Mouse (Mus musculus) forebrain, embryonic 10.5 days (tissue): ENCODE measurements at regions not wholly inside any gene's neighbourhood (a gene's known extent, or its start where the extent isn't known, plus 50 kb on each side); places are given as distances from the start of the nearest gene placed in this dataset.
A peak's percentile ranks its signal among the peaks of the same experiment; 100 is the strongest.

Source experiments
- DNase-seq: peaks from one replicate; pipeline ENCODE4 v3.0.0-alpha.2; 2017; ENCODE audit warnings: low spot score; ENCODE audit errors: extremely low spot score
- H3K27ac ChIP-seq: fragments of 300-500 bp; sonication (generic); 2 replicates; pipeline ENCODE4 v1.5.1; 2016; ENCODE audit warnings: mild to moderate bottlenecking
- H3K27me3 ChIP-seq: fragments of 300-500 bp; sonication (generic); 2 replicates; pipeline ENCODE4 v1.6.1; 2016; ENCODE audit warnings: mild to moderate bottlenecking; ENCODE audit not compliant: poor library complexity, severe bottlenecking
- H3K36me3 ChIP-seq: fragments of 300-500 bp; sonication (generic); replicated peaks from 2 replicates; pipeline ENCODE4 v1.6.1; 2016; ENCODE audit warnings: mild to moderate bottlenecking, moderate library complexity
- H3K4me1 ChIP-seq: fragments of 300-500 bp; sonication (generic); 2 replicates; pipeline ENCODE4 v1.6.1; 2016
- H3K4me3 ChIP-seq: fragments of 300-500 bp; sonication (generic); 2 replicates; pipeline ENCODE4 v1.5.1; 2016; ENCODE audit warnings: mild to moderate bottlenecking, moderate library complexity
- H3K9me3 ChIP-seq: fragments of 300-500 bp; sonication (generic); 2 replicates; pipeline ENCODE4 v1.6.1; 2016; ENCODE audit warnings: mild to moderate bottlenecking, moderate library complexity
- WGBS: fragments of 180-500 bp; shearing (Covaris S2); methylation state at CpG from one replicate; pipeline ENCODE4 v1.1.7; 2016; 5-methylcytosine and 5-hydroxymethylcytosine counted together

DNA sequence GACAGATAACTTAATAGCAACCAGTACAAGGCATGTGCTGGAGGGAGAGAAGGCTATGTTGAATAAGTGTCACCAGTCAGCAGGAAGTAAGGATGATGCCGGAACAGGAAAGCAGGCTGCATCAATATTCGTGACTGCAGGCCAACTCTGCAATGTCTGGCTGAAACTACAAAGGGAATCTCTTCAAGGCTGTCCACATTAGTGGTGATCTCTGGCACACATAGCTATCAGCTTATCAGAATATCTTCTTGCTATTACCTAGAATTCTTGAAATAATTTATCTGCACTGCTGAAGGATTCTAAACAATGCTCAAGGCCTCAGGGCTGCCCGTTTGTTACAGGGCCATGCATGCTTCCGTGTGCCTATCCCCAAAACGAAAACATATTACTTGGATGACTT is 596.9 kb upstream of the Map3k7 start:
- no peaks in the 10 kb centered on the region for H3K27me3 ChIP-seq
- no peaks in the 10 kb centered on the region for H3K9me3 ChIP-seq
- no peaks in the 10 kb centered on the region for H3K4me1 ChIP-seq
- no peak overlapping the region for H3K27ac ChIP-seq
- no peak for DNase-seq
- 91% methylated on average over 5 of the region's 5 CpGs for WGBS
- H3K36me3 ChIP-seq = no peaks in the 10 kb centered on the region
- H3K4me3 ChIP-seq = no peak overlapping the region

DNA sequence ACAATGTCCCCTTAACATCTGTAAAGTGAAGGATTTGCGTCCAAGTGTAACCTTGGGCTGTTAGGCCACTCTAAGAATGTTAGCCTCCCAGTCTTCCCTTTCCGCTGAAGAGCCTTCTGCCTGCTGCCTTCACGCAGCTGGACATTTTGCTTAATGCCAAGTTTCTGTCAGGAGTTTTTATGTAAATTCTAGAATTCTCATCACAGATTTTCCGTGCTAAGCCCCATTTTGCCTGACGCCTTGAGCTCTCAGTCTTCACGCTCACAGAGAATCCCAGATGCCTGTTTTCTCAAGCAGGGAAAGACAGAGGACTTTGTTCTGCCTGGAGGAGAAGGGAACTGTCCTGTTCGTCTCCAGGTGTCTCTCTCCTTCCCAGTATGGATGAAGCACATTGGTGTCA is 593.8 kb upstream of the Map3k7 start:
- H3K27ac ChIP-seq = no peak overlapping the region
- no peaks in the 10 kb centered on the region for H3K4me1 ChIP-seq
- no peaks in the 10 kb centered on the region for H3K36me3 ChIP-seq
- H3K4me3 ChIP-seq = no peak overlapping the region
- H3K9me3 ChIP-seq = no peaks in the 10 kb centered on the region
- no peak for DNase-seq
- no peaks in the 10 kb centered on the region for H3K27me3 ChIP-seq
- WGBS = 87% methylated on average over 7 of the region's 7 CpGs

DNA sequence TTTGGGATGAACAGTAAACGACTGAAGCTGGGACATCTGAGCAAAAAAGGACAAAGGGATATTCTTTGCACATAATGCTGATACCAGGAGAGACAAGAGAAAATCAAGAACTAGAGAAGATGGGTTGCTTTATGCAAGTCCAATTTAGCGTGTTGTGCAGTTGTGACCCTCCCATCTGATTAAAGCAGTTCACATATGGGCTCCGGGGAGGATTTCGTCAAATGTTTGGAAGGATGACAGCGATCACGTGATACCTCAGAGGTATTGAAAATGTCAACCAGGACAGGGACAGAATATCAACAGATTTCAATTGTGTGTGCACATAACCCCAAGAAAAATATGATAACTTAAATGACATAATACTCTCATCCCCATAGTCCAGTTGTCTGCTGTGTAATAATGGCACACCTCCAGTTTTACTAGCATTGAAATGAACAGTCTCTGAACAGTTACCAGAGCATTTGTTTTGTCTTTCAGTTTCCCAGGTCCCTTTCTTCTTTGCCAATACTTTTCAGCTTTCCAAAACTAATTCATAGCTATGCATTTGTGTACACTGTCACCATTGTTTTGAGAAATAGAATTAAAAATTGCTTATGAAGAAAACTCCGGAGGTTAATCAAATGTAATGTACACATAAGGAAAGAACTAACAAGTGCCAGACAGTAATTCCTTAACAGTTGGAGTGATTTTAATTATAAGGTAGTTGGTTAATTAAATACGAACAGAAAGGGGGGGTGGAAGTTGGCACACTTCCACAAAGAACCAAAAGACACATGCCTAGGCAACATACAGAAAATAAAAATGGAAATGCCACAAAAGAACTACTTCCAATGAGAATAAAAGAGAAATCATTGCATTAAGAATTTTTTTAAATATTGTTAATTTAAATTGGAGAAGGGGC is 582.6 kb upstream of the Map3k7 start:
- no peaks in the 10 kb centered on the region for H3K4me1 ChIP-seq
- no peaks in the 10 kb centered on the region for H3K27me3 ChIP-seq
- DNase-seq = no peak
- no peak overlapping the region for H3K27ac ChIP-seq
- no peaks in the 10 kb centered on the region for H3K36me3 ChIP-seq
- H3K9me3 ChIP-seq = no peaks in the 10 kb centered on the region
- WGBS = 94% methylated on average over 8 of the region's 8 CpGs
- no peak overlapping the region for H3K4me3 ChIP-seq

DNA sequence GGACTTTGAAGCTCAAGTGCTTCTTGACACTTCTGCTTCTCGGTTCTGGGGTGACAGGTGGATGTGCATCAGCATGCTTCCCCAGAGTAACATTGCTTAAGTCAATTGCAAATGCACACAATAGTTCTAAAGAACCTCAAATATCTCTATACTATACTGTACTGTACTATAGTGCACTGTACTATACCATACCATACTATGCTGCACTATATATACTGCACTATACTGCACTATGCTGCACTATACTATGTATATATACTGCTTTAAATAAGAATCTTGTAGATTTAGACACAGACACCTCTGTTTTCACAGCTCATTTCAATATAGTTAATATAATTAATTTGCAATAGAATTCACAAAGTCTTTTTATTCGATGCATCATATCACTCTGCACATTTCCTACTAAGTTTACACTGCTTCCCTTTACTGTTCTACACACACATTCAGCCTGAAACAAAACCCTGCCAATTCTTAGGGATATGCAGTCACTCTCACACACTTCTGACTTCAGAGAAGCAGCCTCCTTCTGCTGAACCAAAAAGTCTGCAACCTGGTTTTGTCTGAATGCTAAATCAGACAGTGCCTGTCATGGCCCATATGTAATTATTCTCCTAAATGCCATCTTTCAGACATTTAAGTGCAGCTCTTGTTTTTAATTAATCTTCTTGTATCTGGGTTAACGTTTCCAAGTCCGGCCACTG is 570.8 kb upstream of the Map3k7 start:
- 92% methylated on average over 4 of the region's 4 CpGs for WGBS

DNA sequence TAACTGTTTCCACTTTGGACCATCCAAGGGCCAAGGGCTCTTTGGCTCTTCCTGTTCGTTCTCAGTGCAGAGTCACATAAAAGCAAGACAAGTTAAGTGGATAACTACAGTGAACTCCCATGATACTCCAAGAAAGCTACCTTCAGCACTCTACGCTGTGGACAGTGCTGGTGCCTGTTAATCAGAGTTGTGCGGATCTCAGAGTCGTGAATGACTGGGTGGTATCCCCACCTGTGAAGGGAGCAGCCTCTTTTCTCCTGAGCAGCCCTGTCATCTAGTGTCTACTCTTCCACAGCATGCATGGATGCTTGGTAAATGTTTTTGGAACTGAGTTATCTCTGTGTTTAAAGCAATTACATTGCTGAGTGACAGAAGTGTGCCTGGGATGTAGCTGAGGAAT is 568.4 kb upstream of the Map3k7 start:
- H3K27me3 ChIP-seq = no peaks in the 10 kb centered on the region
- no peaks in the 10 kb centered on the region for H3K9me3 ChIP-seq
- DNase-seq = no peak
- no peaks in the 10 kb centered on the region for H3K4me1 ChIP-seq
- H3K4me3 ChIP-seq = no peak overlapping the region
- 76% methylated on average over 4 of the region's 4 CpGs for WGBS
- no peaks in the 10 kb centered on the region for H3K36me3 ChIP-seq
- H3K27ac ChIP-seq = no peak overlapping the region

More for the DNA sequence above, 570.8 kb upstream of the Map3k7 start:
- Histone ChIP-seq H3K9me3 (no peaks in the 10 kb centered on the region), H3K27me3 (no peaks in the 10 kb centered on the region), H3K4me3 (no peak overlapping the region), H3K36me3 (no peaks in the 10 kb centered on the region), H3K4me1 (no peaks in the 10 kb centered on the region), H3K27ac (no peak overlapping the region)
- no peak for DNase-seq

DNA sequence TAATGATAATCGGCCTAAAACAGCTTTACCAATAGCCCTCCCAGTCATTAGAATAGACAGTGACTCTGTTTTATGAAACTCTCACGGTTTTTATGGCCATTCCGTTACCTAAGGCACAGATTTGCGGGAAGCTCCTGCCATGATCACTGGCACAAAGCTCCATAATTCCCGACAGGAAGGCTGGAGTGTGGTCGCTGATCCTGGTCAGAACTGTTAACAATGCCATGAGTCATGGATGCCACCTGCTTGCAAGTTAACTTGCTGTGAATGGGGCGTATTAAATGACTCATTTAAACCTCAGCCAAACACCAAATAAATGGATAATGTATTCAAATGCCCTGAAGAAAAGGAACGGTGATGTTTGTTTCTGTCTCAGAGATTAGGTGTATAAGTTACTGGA is 559.9 kb upstream of the Map3k7 start:
- H3K36me3 ChIP-seq = no peaks in the 10 kb centered on the region

DNA sequence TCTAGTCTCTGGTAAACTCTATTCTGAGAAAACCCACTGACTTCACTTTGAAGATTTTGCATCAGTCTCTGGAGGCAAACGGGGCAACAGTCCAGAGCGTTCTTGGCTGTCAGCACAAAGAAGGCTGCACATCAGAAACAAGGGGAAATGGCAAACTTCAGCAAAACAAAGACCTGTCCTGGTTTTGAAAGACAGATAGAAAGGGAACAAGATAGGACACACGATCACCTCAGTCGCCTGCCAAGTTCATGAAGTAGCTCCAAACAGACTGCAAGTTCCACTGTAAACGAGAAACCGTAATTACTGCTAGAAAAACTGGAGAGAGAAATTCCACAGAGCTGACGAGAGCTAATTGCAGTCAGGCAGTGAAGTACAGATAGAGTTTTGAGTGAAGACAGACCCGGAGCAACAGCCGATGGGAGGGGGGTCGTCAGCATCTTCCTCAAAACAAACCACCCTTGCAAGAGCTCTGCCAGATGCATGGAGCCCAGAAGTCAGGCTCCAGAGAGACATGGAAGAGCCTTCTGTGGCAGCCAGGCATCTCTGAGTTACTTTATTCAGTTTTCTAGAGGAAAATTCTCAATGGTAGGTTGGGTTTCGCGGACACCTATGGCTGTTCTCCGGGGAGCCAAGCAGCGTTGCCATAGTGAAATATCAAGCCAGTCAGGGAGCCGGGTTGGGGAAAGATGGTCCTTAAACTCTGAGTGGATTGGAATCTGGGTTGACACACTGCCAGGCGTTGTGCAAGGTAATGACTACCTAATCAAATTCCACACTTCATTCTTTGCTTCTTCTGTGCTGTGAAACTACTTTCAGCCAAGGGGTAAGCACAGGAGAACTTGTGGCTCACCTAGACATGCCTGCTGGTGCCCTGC is 558.8 kb upstream of the Map3k7 start:
- DNase-seq = no peak
- H3K27ac ChIP-seq = no peak overlapping the region; the same call in 1 of the 2 replicates
- H3K4me3 ChIP-seq = no peak overlapping the region
- 82% methylated on average over 16 of the region's 16 CpGs for WGBS
- no peaks in the 10 kb centered on the region for H3K36me3 ChIP-seq
- H3K27me3 ChIP-seq = no peaks in the 10 kb centered on the region
- H3K4me1 ChIP-seq = peaks cover 40% of the 10 kb centered on the region
- no peaks in the 10 kb centered on the region for H3K9me3 ChIP-seq

More for the DNA sequence above, 559.9 kb upstream of the Map3k7 start:
- 79% methylated on average over 8 of the region's 8 CpGs for WGBS
- Histone ChIP-seq H3K9me3 (no peaks in the 10 kb centered on the region), H3K27me3 (no peaks in the 10 kb centered on the region), H3K4me3 (no peak overlapping the region), H3K4me1 (peaks cover 34% of the 10 kb centered on the region), H3K27ac (no peak overlapping the region)
- DNase-seq = no peak

DNA sequence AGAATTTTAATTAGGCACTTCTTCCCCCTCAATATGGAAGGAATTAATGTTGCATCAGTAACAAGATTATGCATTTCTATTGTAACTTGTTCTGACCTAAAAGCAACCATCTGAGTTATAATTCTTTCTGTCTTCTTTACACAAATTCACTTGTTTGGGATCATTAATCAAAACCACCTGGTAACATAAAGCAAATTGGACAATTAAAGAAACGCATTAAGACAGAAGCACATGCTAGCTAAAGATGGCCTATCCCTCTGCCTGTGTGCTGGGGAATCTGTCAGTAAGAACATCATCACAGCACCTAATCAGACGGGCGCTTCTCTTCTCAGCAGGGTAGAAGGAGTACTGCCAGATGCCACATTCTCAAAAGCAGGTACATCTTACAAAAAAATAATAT is 553.7 kb upstream of the Map3k7 start:
- 85% methylated on average over 3 of the region's 3 CpGs for WGBS
- H3K4me3 ChIP-seq = no peak overlapping the region
- no peaks in the 10 kb centered on the region for H3K9me3 ChIP-seq
- H3K27ac ChIP-seq = no peak overlapping the region
- H3K36me3 ChIP-seq = no peaks in the 10 kb centered on the region
- no peaks in the 10 kb centered on the region for H3K27me3 ChIP-seq
- H3K4me1 ChIP-seq = peaks cover 33% of the 10 kb centered on the region
- no peak for DNase-seq

DNA sequence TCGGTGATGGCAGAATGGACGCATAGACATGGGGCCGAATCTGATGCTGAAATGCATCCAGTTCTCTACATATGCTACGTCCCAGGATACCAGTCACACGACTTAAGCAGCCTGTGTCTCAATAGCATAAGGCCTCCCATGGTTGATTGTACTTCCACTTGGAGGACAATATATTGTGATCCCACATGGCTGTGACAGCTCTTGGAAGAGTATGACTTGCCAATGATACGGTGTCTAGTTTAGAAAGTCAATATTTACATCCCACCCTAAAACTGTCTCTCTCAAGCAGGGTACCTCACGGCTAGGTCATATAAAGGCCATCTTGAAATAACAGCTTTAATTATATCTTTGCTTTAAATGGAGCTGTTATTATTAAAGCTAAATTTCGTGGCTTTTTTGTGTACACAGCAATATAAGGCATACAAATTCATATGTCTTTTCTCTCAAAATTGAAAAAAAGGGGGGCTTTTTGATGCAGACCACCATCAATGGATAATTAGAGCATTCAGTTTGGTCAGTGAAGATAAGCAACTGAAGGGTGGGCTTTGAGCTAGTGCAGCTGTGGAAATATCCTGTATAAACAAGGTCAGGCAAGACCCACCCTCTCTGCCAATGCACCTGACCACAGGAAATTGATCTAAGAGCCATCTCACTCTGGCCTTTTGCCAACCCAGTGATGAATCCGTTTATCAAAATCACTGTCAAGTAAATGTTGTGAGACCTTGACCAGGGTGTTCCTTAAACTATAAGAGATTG is 551.9 kb upstream of the Map3k7 start:
- Histone ChIP-seq H3K27ac (no peak overlapping the region), H3K4me1 (peaks cover 28% of the 10 kb centered on the region), H3K9me3 (no peaks in the 10 kb centered on the region), H3K4me3 (no peak overlapping the region), H3K36me3 (no peaks in the 10 kb centered on the region), H3K27me3 (no peaks in the 10 kb centered on the region)
- 88% methylated on average over 9 of the region's 9 CpGs for WGBS
- no peak for DNase-seq

DNA sequence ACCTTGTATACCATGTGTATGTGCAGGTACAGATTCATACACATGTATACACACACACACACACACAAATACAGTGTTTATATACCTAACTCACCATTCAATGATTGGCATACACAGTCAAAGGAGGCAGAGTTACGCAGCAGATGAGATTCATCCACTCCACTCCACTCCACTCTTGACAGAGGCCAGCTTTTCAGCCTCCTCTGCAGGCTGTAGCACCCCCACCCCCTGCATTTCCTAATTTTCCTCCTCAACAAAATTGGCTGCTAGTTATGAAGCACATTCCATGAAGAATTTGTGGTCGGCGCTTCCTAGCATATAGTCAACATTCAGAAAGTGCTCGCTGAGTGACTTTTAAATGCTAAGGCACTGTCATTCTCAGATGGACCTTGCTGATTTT is 546.7 kb upstream of the Map3k7 start:
- no peak for DNase-seq
- no peaks in the 10 kb centered on the region for H3K36me3 ChIP-seq
- peaks cover 5% of the 10 kb centered on the region; the same call in 1 of the 2 replicates for H3K9me3 ChIP-seq
- peaks cover 13% of the 10 kb centered on the region; the same call in 1 of the 2 replicates for H3K4me1 ChIP-seq
- no peak overlapping the region for H3K4me3 ChIP-seq
- no peaks in the 10 kb centered on the region for H3K27me3 ChIP-seq
- no peak overlapping the region for H3K27ac ChIP-seq
- WGBS = 99% methylated on average over 4 of the region's 4 CpGs

DNA sequence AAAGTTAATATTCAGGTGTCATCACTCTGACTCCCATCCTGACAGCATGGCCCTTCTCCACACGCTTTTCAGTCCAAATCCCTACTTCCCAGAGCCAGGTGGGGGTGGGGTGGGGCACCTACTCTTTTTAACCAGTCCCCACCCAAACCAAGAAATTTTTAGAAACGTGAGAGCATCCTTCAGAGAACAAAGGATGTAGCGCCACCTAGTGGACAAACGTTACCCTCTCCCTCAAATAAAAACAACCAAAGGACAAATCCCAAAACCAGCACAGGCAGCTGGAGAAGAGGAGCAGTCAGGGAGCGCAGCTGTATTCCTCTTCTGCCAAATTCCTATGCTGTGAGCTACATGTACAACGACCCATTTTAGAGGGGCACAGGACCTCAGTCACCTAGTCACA is 544.7 kb upstream of the Map3k7 start:
- peak; percentile 61 for DNase-seq
- H3K4me1 ChIP-seq = 0 out of 2 replicates have a peak, but pooled peaks cover 8% of the 10 kb centered on the region
- 12% methylated on average over 6 of the region's 6 CpGs for WGBS
- no peak overlapping the region for H3K4me3 ChIP-seq
- no peaks in the 10 kb centered on the region for H3K27me3 ChIP-seq
- no peaks in the 10 kb centered on the region for H3K36me3 ChIP-seq
- H3K27ac ChIP-seq = no peak overlapping the region
- H3K9me3 ChIP-seq = peaks cover 5% of the 10 kb centered on the region; the same call in 1 of the 2 replicates

DNA sequence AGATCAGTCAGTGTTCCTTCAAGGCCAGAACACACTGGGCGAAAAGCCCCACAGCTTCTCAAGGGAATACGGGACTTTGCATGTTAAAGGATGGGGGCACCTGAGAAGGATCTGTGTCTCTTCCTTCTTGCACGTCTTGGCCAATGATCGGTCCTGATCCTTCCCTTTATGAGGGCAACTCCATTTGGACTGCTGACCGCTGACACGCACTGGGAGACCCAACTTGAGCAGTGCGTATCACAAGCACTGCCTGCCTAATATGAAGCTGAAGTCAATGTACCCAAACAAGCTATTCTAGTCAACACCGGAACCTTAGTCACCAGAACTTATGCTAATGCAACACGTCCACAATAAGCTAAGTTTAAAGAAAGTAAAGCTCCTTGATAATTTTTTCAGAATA is 543.7 kb upstream of the Map3k7 start:
- no peak overlapping the region for H3K4me3 ChIP-seq
- H3K4me1 ChIP-seq = 0 out of 2 replicates have a peak, but pooled peaks cover 8% of the 10 kb centered on the region
- 89% methylated on average over 9 of the region's 9 CpGs for WGBS
- H3K9me3 ChIP-seq = peaks cover 5% of the 10 kb centered on the region; the same call in 1 of the 2 replicates
- H3K36me3 ChIP-seq = no peaks in the 10 kb centered on the region
- no peaks in the 10 kb centered on the region for H3K27me3 ChIP-seq
- DNase-seq = no peak
- H3K27ac ChIP-seq = no peak overlapping the region
